Mouse (Mus musculus) ES-E14 (cell line): ENCODE results near the gene Cachd1. TPM values are rescaled to one million over a fixed set of nuclear protein-coding genes. Genes with fewer than 3 reads are reported as not detected.

Experiments
- DNase-seq: peaks from one replicate; pipeline ENCODE4 v3.0.0-alpha.2; 2013; ENCODE audit warnings: low read depth, low spot score
- H3K27ac ChIP-seq: 2 replicates; pipeline ENCODE4 v1.5.1; 2012; ENCODE audit warnings: low read depth, mild to moderate bottlenecking, low read length, moderate library complexity, mixed read lengths; ENCODE audit not compliant: poor library complexity, insufficient read depth, severe bottlenecking
- H3K36me3 ChIP-seq: 2 replicates; pipeline ENCODE4 v1.6.1; 2012; ENCODE audit warnings: mild to moderate bottlenecking, low read length, moderate library complexity, mixed read lengths; ENCODE audit not compliant: control insufficient read depth, poor library complexity, insufficient read depth, severe bottlenecking
- H3K4me1 ChIP-seq, 2 experiments: fragments of 150-350 bp in 1 of 2; sonication (generic) in 1 of 2; 2 replicates each; pipeline ENCODE4 v1.6.1; 2012; ENCODE audit warnings: low read length in 2 of 2, mild to moderate bottlenecking in 1 of 2, mixed read lengths in 1 of 2; ENCODE audit not compliant: control insufficient read depth in 2 of 2, insufficient read depth in 2 of 2, poor library complexity in 1 of 2
- H3K4me3 ChIP-seq, 2 experiments: fragments of 150-350 bp in 1 of 2; sonication (generic) in 1 of 2; 2 replicates each; pipeline ENCODE4 v1.5.1; 2012; ENCODE audit warnings: low read length in 2 of 2, low read depth in 1 of 2, mild to moderate bottlenecking in 1 of 2, mixed read lengths in 1 of 2; ENCODE audit not compliant: insufficient read depth in 1 of 2, poor library complexity in 1 of 2, severe bottlenecking in 1 of 2
- H3K9ac ChIP-seq: 2 replicates; pipeline ENCODE4 v1.6.1; 2012; ENCODE audit warnings: low read depth, mild to moderate bottlenecking, low read length, mixed read lengths; ENCODE audit not compliant: poor library complexity, insufficient read depth, severe bottlenecking
- H3K9me3 ChIP-seq: fragments of 150-350 bp; sonication (generic); 2 replicates; pipeline ENCODE4 v1.6.1; 2012; ENCODE audit warnings: low read depth, mild to moderate bottlenecking, low read length; ENCODE audit not compliant: control insufficient read depth, insufficient read depth
- CHD2 ChIP-seq: IDR thresholded peaks from 2 replicates; pipeline ENCODE4 v1.6.1; 2014; ENCODE audit warnings: mild to moderate bottlenecking, low read depth, low read length, inconsistent platforms
- HCFC1 ChIP-seq: IDR thresholded peaks from 2 replicates; pipeline ENCODE4 v1.6.1; 2012; ENCODE audit warnings: low read length, inconsistent platforms, borderline replicate concordance; ENCODE audit not compliant: insufficient read depth
- MAFK ChIP-seq: IDR thresholded peaks from 2 replicates; pipeline ENCODE4 v1.6.1; 2014; ENCODE audit warnings: mild to moderate bottlenecking, low read depth, low read length, inconsistent platforms; ENCODE audit not compliant: insufficient read depth
- ZC3H11A ChIP-seq: IDR thresholded peaks from 2 replicates; pipeline ENCODE4 v1.6.1; 2012; ENCODE audit warnings: low read depth, mild to moderate bottlenecking, inconsistent platforms, low read length, borderline replicate concordance
- ZNF384 ChIP-seq: IDR thresholded peaks from 2 replicates; pipeline ENCODE4 v1.6.1; 2012; ENCODE audit warnings: low read depth, low read length, inconsistent platforms
- in situ Hi-C, 2 experiments: fragments of 600-800 bp; cut with MboI; formaldehyde crosslinking; loops; one replicate each; pipeline ENCODE4 v1.15.1; 2025; ENCODE audit warnings: low sequenced_read_pairs in 2 of 2, inconsistent platforms in 1 of 2; ENCODE audit not compliant: unreplicated experiment in 2 of 2
- total RNA-seq: library from RNA; depleted of rRNA; stranded (reverse); fragments of 300-350 nt; gene quantifications from 2 replicates; pipeline ENCODE4 v1.2.3, GENCODE M21; 2012

Cachd1 gene
- total RNA-seq, 1 experiment = 7.6 TPM

- Histone ChIP-seq H3K27ac (no peak overlapping the region), H3K9me3 (no peaks in the 10 kb centered on the region), H3K36me3 (no peaks in the 10 kb centered on the region), H3K4me3 (peak overlapping the region; percentile 77 to 80), H3K9ac (peak overlapping the region; percentile 62; the same call in 1 of the 2 replicates), H3K4me1 (peaks cover 0 to 12% of the 10 kb centered on the region in 2 experiments; a peak in 2 of 4 replicates)
- TF ChIP-seq CHD2 = no peak
- no peak for TF ChIP-seq HCFC1
- no peak for TF ChIP-seq ZNF384
- no peak for TF ChIP-seq MAFK
- TF ChIP-seq ZC3H11A = no peak
- in situ Hi-C loops = no loop called here
- DNase-seq = no peak
These were observed 1.6 kb downstream of the Cachd1 start for GRCm38 (mm10) chr4:100778082-100778481.

GRCm38 (mm10) chr4:100779023-100779422 lies 2.5 kb downstream of the Cachd1 start:
- no peak for DNase-seq
- in situ Hi-C loops = no loop called here
- Histone ChIP-seq H3K9ac (no peak overlapping the region), H3K4me3 (no peak overlapping the region), H3K4me1 (peaks cover 0 to 12% of the 10 kb centered on the region in 2 experiments; a peak in 2 of 4 replicates), H3K36me3 (no peaks in the 10 kb centered on the region), H3K27ac (no peak overlapping the region), H3K9me3 (no peaks in the 10 kb centered on the region)
- TF ChIP-seq HCFC1 (no peak), ZNF384 (peak; percentile 55; the same call in 1 of the 2 replicates)

- Histone ChIP-seq H3K9ac (no peak overlapping the region), H3K4me1 (peaks cover 0 to 12% of the 10 kb centered on the region in 2 experiments; a peak in 2 of 4 replicates), H3K27ac (no peak overlapping the region), H3K36me3 (no peaks in the 10 kb centered on the region), H3K4me3 (no peak overlapping the region), H3K9me3 (no peaks in the 10 kb centered on the region)
- in situ Hi-C loops = no loop called here
- no peak for DNase-seq
- no peak for TF ChIP-seq ZC3H11A
These were observed 3.2 kb downstream of the Cachd1 start for GRCm38 (mm10) chr4:100779695-100780094.

- in situ Hi-C loops = no loop called here
- Histone ChIP-seq H3K9me3 (no peaks in the 10 kb centered on the region), H3K27ac (no peak overlapping the region), H3K36me3 (no peaks in the 10 kb centered on the region), H3K4me1 (peaks cover 0 to 12% of the 10 kb centered on the region in 2 experiments; a peak in 2 of 4 replicates), H3K4me3 (no peak overlapping the region), H3K9ac (no peak overlapping the region)
- DNase-seq = no peak
- TF ChIP-seq HCFC1 (no peak), CHD2 (no peak), ZNF384 (no peak), ZC3H11A (no peak), MAFK (no peak)
These were observed 4.4 kb downstream of the Cachd1 start for GRCm38 (mm10) chr4:100780911-100781310.

- H3K4me1 ChIP-seq = peaks cover 0 to 12% of the 10 kb centered on the region in 2 experiments; a peak in 2 of 4 replicates
- in situ Hi-C loops = no loop called here
- H3K27ac ChIP-seq = no peak overlapping the region
- no peaks in the 10 kb centered on the region for H3K9me3 ChIP-seq
- TF ChIP-seq ZC3H11A = no peak
- TF ChIP-seq MAFK = no peak
- TF ChIP-seq HCFC1 = no peak
- TF ChIP-seq CHD2 = no peak
- no peak for TF ChIP-seq ZNF384
- no peak for DNase-seq
- no peak overlapping the region for H3K9ac ChIP-seq
- no peaks in the 10 kb centered on the region for H3K36me3 ChIP-seq
- H3K4me3 ChIP-seq = no peak overlapping the region
These were observed 5.9 kb downstream of the Cachd1 start for GRCm38 (mm10) chr4:100782348-100782747.
